ENCODE assay signal across 9 mouse cellular contexts in the genomic region with DNA sequence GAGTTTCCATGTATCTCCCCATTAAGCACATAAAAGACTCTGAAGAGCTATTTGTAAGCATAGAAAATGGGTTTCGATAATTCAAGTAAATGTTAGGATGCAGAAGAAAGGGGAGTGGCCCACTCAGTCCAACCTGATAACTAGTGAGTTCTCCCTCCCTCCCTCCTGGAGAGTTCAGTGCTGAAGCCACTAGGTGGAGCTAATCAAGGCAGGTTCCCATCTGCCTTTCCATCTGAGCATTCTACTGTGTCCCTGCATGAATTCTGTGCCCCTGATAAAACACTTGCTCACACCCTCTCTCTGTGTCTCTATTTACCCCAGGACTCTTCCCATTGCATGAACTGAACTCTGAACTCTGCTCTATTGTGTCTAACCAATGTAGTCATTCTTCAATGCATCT. TPM values are rescaled to one million over a fixed set of nuclear protein-coding genes. Genes with fewer than 3 reads are reported as not detected.
DNase-seq lines count a peak whose midpoint lies in the region; ATAC-seq and TF ChIP-seq lines count a peak whose summit lies in the region.
"Had no signal": no experiment of that assay in that cellular context is flagged by ENCODE, and none has a peak within 500 bp of the region (broad histone marks: within the 10 kb centered on the region; RNA-seq: fewer than 3 reads in every experiment).

No protein-coding gene starts in this region.

- H3K79me2 ChIP-seq in MEL (ENCODE audit: control insufficient read depth, insufficient read depth, low read length, poor library complexity): no peaks in the 10 kb centered on the region

- TF ChIP-seq EP300 in MEL (IDR thresholded peaks at IDR 0.05; ENCODE audit: low read depth in 1 of 2, low read length in 2 of 2): no peak

- peak; percentile 1 for DNase-seq in CD4-positive, CD25-positive, alpha-beta regulatory T cell, adult 2 months (ENCODE audit: low read depth, low spot score)
- DNase-seq in layer of hippocampus, adult 2 months (ENCODE audit: low spot score in 2 of 2): peak; percentile 26 to 39
- no peak for DNase-seq in layer of hippocampus, adult 9-11 months
- DNase-seq in MEL (ENCODE audit: low read depth, low spot score): peak; percentile 68
- DNase-seq in left cerebral cortex, postnatal 4 days: peak; percentile 27
- no peak for DNase-seq in urinary bladder, postnatal 14 days (ENCODE audit: low spot score)
- DNase-seq in urinary bladder, adult 18-20 months (ENCODE audit: low spot score in 2 of 2): no peak

- H3K4me3 ChIP-seq in layer of hippocampus, adult 2 months: no peak overlapping the region
- H3K4me3 ChIP-seq in MEL (ENCODE audit: control insufficient read depth in 1 of 2, insufficient read depth in 1 of 2, low read depth in 2 of 2, low read length in 2 of 2): no peak overlapping the region

- TF ChIP-seq RAD21 in MEL (IDR thresholded peaks at IDR 0.05; ENCODE audit: low read depth, low read length): peak; percentile 55

- no peaks in the 10 kb centered on the region for H3K4me1 ChIP-seq in MEL (ENCODE audit: control insufficient read depth in 1 of 2, insufficient read depth in 2 of 2, low read length in 2 of 2)

- ATAC-seq in CD4-positive, CD25-positive, alpha-beta regulatory T cell, adult 4 months: no peak

- H3K27ac ChIP-seq in layer of hippocampus, adult 2 months: no peak overlapping the region
- H3K27ac ChIP-seq in MEL (ENCODE audit: control insufficient read depth, low read depth, low read length): no peak overlapping the region

- intact Hi-C loops in left cerebral cortex, postnatal 4 days (cut with DNase I): no loop called here

- no peak for TF ChIP-seq POLR2A in MEL (IDR thresholded peaks at IDR 0.05; ENCODE audit: control insufficient read depth in 1 of 2, insufficient read depth in 1 of 2, low read depth in 1 of 2, low read length in 2 of 2, poor library complexity in 1 of 2)

- H3K9ac ChIP-seq in MEL (ENCODE audit: control insufficient read depth, low read depth, low read length, poor library complexity, severe bottlenecking): no peak overlapping the region

- H3K27me3 ChIP-seq in MEL (ENCODE audit: control insufficient read depth in 1 of 2, insufficient read depth in 2 of 2, low read length in 2 of 2): peaks cover 1 to 5% of the 10 kb centered on the region in 2 experiments; a peak in 2 of 4 replicates

- H3K36me3 ChIP-seq in MEL (ENCODE audit: control insufficient read depth in 1 of 2, insufficient read depth in 2 of 2, low read length in 2 of 2): no peaks in the 10 kb centered on the region

- TF ChIP-seq CTCF in layer of hippocampus, adult 2 months (conservative IDR thresholded peaks at IDR 0.05): peak; percentile 88
- TF ChIP-seq CTCF in MEL (IDR thresholded peaks at IDR 0.05 in 2 of 3, conservative IDR thresholded peaks at IDR 0.05 in 1 of 3; ENCODE audit: control insufficient read depth in 1 of 3, insufficient read depth in 1 of 3, low read depth in 2 of 3, low read length in 3 of 3, poor library complexity in 1 of 3, severe bottlenecking in 1 of 3): peak; percentile 56 to 76 (median 75)

- no peaks in the 10 kb centered on the region for H3K9me3 ChIP-seq in MEL (replicated peaks; ENCODE audit: insufficient read depth, low read length)

TF ChIP-seq in MEL, 35 proteins besides CTCF, POLR2A, EP300 and RAD21:
- TF ChIP-seq USF2 (IDR thresholded peaks at IDR 0.05; ENCODE audit: borderline replicate concordance in 1 of 2, insufficient read depth in 1 of 2, low read depth in 1 of 2, low read length in 2 of 2): no peak
- TF ChIP-seq MEF2A (IDR thresholded peaks at IDR 0.05; ENCODE audit: extremely low read depth, insufficient replicate concordance, low read depth, low read length, poor library complexity, severe bottlenecking): no peak
- no peak for TF ChIP-seq MYC (IDR thresholded peaks at IDR 0.05; ENCODE audit: low read depth, low read length)
- peak; percentile 80 for TF ChIP-seq SMC3 (IDR thresholded peaks at IDR 0.05; ENCODE audit: low read depth, low read length)
- no peak for TF ChIP-seq MAX (IDR thresholded peaks at IDR 0.05; ENCODE audit: low read length)
- no peak for TF ChIP-seq MYB (IDR thresholded peaks at IDR 0.05; ENCODE audit: low read depth, low read length)
- TF ChIP-seq UBTF (IDR thresholded peaks at IDR 0.05; ENCODE audit: borderline replicate concordance, insufficient read depth, low read depth, low read length): no peak
- peak; percentile 37; the same call in 1 of the 2 replicates for TF ChIP-seq MAZ (IDR thresholded peaks at IDR 0.05; ENCODE audit: low read depth, low read length)
- TF ChIP-seq CHD2 (IDR thresholded peaks at IDR 0.05; ENCODE audit: low read length): no peak
- TF ChIP-seq CHD1 (IDR thresholded peaks at IDR 0.05; ENCODE audit: low read depth, low read length): no peak
- peak; percentile 13; the same call in 1 of the 2 replicates for TF ChIP-seq GATA1 (IDR thresholded peaks at IDR 0.05; ENCODE audit: low read depth, low read length)
- TF ChIP-seq POLR2AphosphoS5 (IDR thresholded peaks at IDR 0.05; ENCODE audit: borderline replicate concordance, low read depth, low read length): no peak
- peak; percentile 48 for TF ChIP-seq ZC3H11A (IDR thresholded peaks at IDR 0.05; ENCODE audit: low read depth, low read length)
- TF ChIP-seq HCFC1 (IDR thresholded peaks at IDR 0.05; ENCODE audit: low read depth, low read length): no peak
- no peak for TF ChIP-seq SIN3A (IDR thresholded peaks at IDR 0.05; ENCODE audit: low read length)
- TF ChIP-seq MAFK (IDR thresholded peaks at IDR 0.05; ENCODE audit: borderline replicate concordance, low read depth, low read length): no peak
- no peak for TF ChIP-seq KAT2A (conservative IDR thresholded peaks at IDR 0.05; ENCODE audit: low read depth, low read length)
- TF ChIP-seq MXI1 (IDR thresholded peaks at IDR 0.05; ENCODE audit: low read depth, low read length): no peak
- no peak for TF ChIP-seq RCOR1 (IDR thresholded peaks at IDR 0.05; ENCODE audit: low read depth, low read length)
- no peak for TF ChIP-seq USF1 (IDR thresholded peaks at IDR 0.05; ENCODE audit: low read depth, low read length)
- no peak for TF ChIP-seq ZMIZ1 (IDR thresholded peaks at IDR 0.05; ENCODE audit: low read depth, low read length)
- TF ChIP-seq POLR2AphosphoS2 (IDR thresholded peaks at IDR 0.05; ENCODE audit: low read length): no peak
- no peak for TF ChIP-seq TAL1 (IDR thresholded peaks at IDR 0.05; ENCODE audit: low read length)
- no peak for TF ChIP-seq GABPA (IDR thresholded peaks at IDR 0.05; ENCODE audit: low read depth, low read length)
- no peak for TF ChIP-seq TCF12 (IDR thresholded peaks at IDR 0.05; ENCODE audit: low read depth, low read length)

RNA-seq across cellular contexts. Expression of a gene that starts 57.1 kb away (rescaled TPM):
- polyA plus RNA-seq in CD4-positive, CD25-positive, alpha-beta regulatory T cell, adult 4 months (2017; shearing (Covaris generic)): not detected
- 10 to 100 TPM; 28.1 to 30.8 TPM for total RNA-seq in layer of hippocampus, adult 2 months (2021)
- 0.04 and 0.10 TPM in 2 replicates for total RNA-seq in MEL (2012; rRNA removed)
- under 1 TPM in 1 of 2 experiments, not detected in 1; 0.15 TPM for polyA plus RNA-seq in MEL (2012; ENCODE audit: insufficient read depth in 1 of 2, insufficient read length in 2 of 2, low read depth in 1 of 2, low replicate concordance in 2 of 2, missing spikeins in 1 of 2)
- 1 to 10 TPM; 6.6 to 6.8 TPM for total RNA-seq in left cerebral cortex, postnatal 4 days (2021)
- polyA plus RNA-seq: spleen, adult 2 months had no signal

Comparison
In these comparisons a context has a peak if more than half of its experiments do, and no peak if none do; other contexts are left out.
1. DNase-seq: peak in CD4-positive, CD25-positive, alpha-beta regulatory T cell, adult 2 months (single experiment), layer of hippocampus, adult 2 months (2 of 2), MEL (single experiment) and left cerebral cortex, postnatal 4 days (single experiment); none in layer of hippocampus, adult 9-11 months (single experiment), urinary bladder, postnatal 14 days (single experiment) and urinary bladder, adult 18-20 months (0 of 2).